Mouse (Mus musculus) embryo, embryonic 10.5 days (tissue): ENCODE measurements around the gene Uxs1.

Experiments
- DNase-seq: peaks from one replicate; pipeline ENCODE4 v3.0.0-alpha.2; 2015; ENCODE audit warnings: low spot score

Uxs1 gene

GRCm38 (mm10) chr1:43722459-43722858 is 105.1 kb downstream of the Uxs1 start:
- no peak for DNase-seq

- no peak for DNase-seq
Measured at GRCm38 (mm10) chr1:43718793-43719192, 108.8 kb downstream of the Uxs1 start.

- no peak for DNase-seq
Measured at GRCm38 (mm10) chr1:43717967-43718366, 109.6 kb downstream of the Uxs1 start.

GRCm38 (mm10) chr1:43714841-43715240 is 112.8 kb downstream of the Uxs1 start:
- DNase-seq: no peak

- DNase-seq: peak; percentile 60
Measured at GRCm38 (mm10) chr1:43698577-43699000, 129.0 kb downstream of the Uxs1 start.
